Mouse (Mus musculus) ES-E14 (cell line): ENCODE data around the gene Gadd45a. TPM values are rescaled to one million over a fixed set of nuclear protein-coding genes. Genes with fewer than 3 reads are reported as not detected.

Experiments used
- DNase-seq: peaks from one replicate; pipeline ENCODE4 v3.0.0-alpha.2; 2013; ENCODE audit warnings: low read depth, low spot score
- H3K27ac ChIP-seq: 2 replicates; pipeline ENCODE4 v1.5.1; 2012; ENCODE audit warnings: low read depth, mild to moderate bottlenecking, low read length, moderate library complexity, mixed read lengths; ENCODE audit not compliant: poor library complexity, insufficient read depth, severe bottlenecking
- H3K36me3 ChIP-seq: 2 replicates; pipeline ENCODE4 v1.6.1; 2012; ENCODE audit warnings: mild to moderate bottlenecking, low read length, moderate library complexity, mixed read lengths; ENCODE audit not compliant: control insufficient read depth, poor library complexity, insufficient read depth, severe bottlenecking
- H3K4me1 ChIP-seq, 2 experiments: fragments of 150-350 bp in 1 of 2; sonication (generic) in 1 of 2; 2 replicates each; pipeline ENCODE4 v1.6.1; 2012; ENCODE audit warnings: low read length in 2 of 2, mild to moderate bottlenecking in 1 of 2, mixed read lengths in 1 of 2; ENCODE audit not compliant: control insufficient read depth in 2 of 2, insufficient read depth in 2 of 2, poor library complexity in 1 of 2
- H3K4me3 ChIP-seq, 2 experiments: fragments of 150-350 bp in 1 of 2; sonication (generic) in 1 of 2; 2 replicates each; pipeline ENCODE4 v1.5.1; 2012; ENCODE audit warnings: low read length in 2 of 2, low read depth in 1 of 2, mild to moderate bottlenecking in 1 of 2, mixed read lengths in 1 of 2; ENCODE audit not compliant: insufficient read depth in 1 of 2, poor library complexity in 1 of 2, severe bottlenecking in 1 of 2
- H3K9ac ChIP-seq: 2 replicates; pipeline ENCODE4 v1.6.1; 2012; ENCODE audit warnings: low read depth, mild to moderate bottlenecking, low read length, mixed read lengths; ENCODE audit not compliant: poor library complexity, insufficient read depth, severe bottlenecking
- H3K9me3 ChIP-seq: fragments of 150-350 bp; sonication (generic); 2 replicates; pipeline ENCODE4 v1.6.1; 2012; ENCODE audit warnings: low read depth, mild to moderate bottlenecking, low read length; ENCODE audit not compliant: control insufficient read depth, insufficient read depth
- CHD2 ChIP-seq: IDR thresholded peaks from 2 replicates; pipeline ENCODE4 v1.6.1; 2014; ENCODE audit warnings: mild to moderate bottlenecking, low read depth, low read length, inconsistent platforms
- HCFC1 ChIP-seq: IDR thresholded peaks from 2 replicates; pipeline ENCODE4 v1.6.1; 2012; ENCODE audit warnings: low read length, inconsistent platforms, borderline replicate concordance; ENCODE audit not compliant: insufficient read depth
- MAFK ChIP-seq: IDR thresholded peaks from 2 replicates; pipeline ENCODE4 v1.6.1; 2014; ENCODE audit warnings: mild to moderate bottlenecking, low read depth, low read length, inconsistent platforms; ENCODE audit not compliant: insufficient read depth
- ZC3H11A ChIP-seq: IDR thresholded peaks from 2 replicates; pipeline ENCODE4 v1.6.1; 2012; ENCODE audit warnings: low read depth, mild to moderate bottlenecking, inconsistent platforms, low read length, borderline replicate concordance
- ZNF384 ChIP-seq: IDR thresholded peaks from 2 replicates; pipeline ENCODE4 v1.6.1; 2012; ENCODE audit warnings: low read depth, low read length, inconsistent platforms
- in situ Hi-C, 2 experiments: fragments of 600-800 bp; cut with MboI; formaldehyde crosslinking; loops; one replicate each; pipeline ENCODE4 v1.15.1; 2025; ENCODE audit warnings: low sequenced_read_pairs in 2 of 2, inconsistent platforms in 1 of 2; ENCODE audit not compliant: unreplicated experiment in 2 of 2
- total RNA-seq: library from RNA; depleted of rRNA; stranded (reverse); fragments of 300-350 nt; gene quantifications from 2 replicates; pipeline ENCODE4 v1.2.3, GENCODE M21; 2012

Gadd45a gene
- total RNA-seq, 1 experiment = 49.1 TPM

DNA sequence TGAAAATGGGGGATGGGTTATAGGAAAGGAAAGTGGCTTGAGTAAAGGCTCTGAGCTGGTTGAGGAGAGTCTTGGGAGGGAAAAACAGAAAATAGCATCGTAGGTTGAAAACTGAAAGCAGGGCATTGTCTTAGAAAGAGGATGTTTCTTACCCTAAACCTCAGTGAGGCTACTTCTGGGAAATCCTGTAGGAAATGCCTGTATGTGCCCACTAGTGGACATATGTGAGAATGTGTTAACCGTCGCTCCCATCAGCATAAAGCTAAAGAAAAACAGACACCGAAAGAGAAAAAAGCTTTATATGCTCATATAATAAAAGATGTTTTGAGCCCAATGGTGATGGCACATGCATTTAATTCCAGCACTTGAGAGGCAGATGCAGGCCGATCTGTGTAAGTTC is 22.8 kb upstream of the Gadd45a start:
- in situ Hi-C loops = no loop called here
- H3K27ac ChIP-seq = no peak overlapping the region
- no peak overlapping the region for H3K4me3 ChIP-seq
- no peak for DNase-seq
- no peaks in the 10 kb centered on the region for H3K36me3 ChIP-seq
- TF ChIP-seq ZNF384 (no peak), CHD2 (no peak)
- no peak overlapping the region for H3K9ac ChIP-seq
- no peaks in the 10 kb centered on the region; a peak in 1 of 4 replicates for H3K4me1 ChIP-seq
- no peaks in the 10 kb centered on the region for H3K9me3 ChIP-seq

DNA sequence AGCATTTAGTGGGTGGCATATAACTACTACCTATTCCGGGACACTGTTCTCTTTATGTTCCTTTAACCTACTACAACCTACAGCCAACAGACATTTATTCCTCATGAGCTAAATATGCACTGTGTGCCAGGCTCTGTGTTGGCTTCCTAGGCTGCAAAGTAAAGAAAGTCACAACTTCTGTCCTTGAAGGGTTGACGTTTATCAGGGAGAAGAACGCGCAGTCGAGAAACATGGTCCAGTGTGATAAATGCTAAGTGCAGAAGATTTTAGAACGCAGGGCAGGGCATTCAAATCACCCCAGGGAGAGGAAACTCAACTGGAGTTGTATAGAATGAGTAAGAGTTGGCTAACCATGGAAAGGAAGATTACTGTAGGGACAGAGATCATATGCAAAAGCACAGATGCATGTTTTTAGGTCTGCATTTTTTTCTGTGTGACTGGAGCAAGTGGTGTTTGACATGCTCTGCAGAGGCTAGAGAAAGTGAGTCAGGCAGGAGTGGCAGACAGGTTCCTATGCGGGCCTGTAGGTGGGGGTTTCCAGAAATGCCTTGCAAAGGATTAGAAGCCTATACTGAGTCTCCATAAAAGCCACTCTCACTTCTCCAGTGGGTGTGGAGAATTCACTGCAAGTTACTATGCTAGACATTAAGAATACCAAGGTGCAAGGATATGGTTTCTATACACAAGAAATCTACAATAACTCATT is 20.9 kb upstream of the Gadd45a start:
- DNase-seq = no peak
- H3K36me3 ChIP-seq = no peaks in the 10 kb centered on the region
- no peaks in the 10 kb centered on the region; a peak in 1 of 4 replicates for H3K4me1 ChIP-seq
- no peak overlapping the region for H3K4me3 ChIP-seq
- no peak overlapping the region for H3K9ac ChIP-seq
- TF ChIP-seq HCFC1 = no peak
- TF ChIP-seq MAFK = no peak
- no peak for TF ChIP-seq ZNF384
- no peak for TF ChIP-seq ZC3H11A
- TF ChIP-seq CHD2 = no peak
- H3K9me3 ChIP-seq = no peaks in the 10 kb centered on the region
- in situ Hi-C loops = no loop called here
- H3K27ac ChIP-seq = no peak overlapping the region

DNA sequence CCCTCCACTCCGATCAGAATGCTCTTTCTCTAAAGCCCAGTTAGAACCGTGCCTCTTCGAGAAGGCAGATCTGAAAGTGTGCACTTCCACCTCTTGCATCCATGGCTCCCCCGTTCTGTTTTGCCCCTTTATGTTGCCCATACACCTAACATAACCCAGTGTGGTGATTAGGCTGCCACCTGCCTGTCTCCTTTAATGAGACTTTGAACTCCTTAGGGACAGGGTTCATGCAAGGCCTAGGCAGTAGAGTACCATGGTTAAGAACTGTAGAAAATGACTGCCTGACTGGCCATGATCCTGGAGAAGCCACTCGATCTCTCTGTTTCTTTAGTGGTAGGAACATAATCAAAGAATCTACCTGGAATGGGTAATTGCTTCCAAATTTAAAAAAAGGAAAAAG is 20.3 kb upstream of the Gadd45a start:
- no peaks in the 10 kb centered on the region for H3K9me3 ChIP-seq
- TF ChIP-seq CHD2 = no peak
- TF ChIP-seq MAFK = no peak
- TF ChIP-seq ZNF384 = no peak
- TF ChIP-seq HCFC1 = no peak
- no peak for TF ChIP-seq ZC3H11A
- H3K27ac ChIP-seq = no peak overlapping the region
- H3K9ac ChIP-seq = no peak overlapping the region
- H3K4me3 ChIP-seq = no peak overlapping the region
- DNase-seq = no peak
- in situ Hi-C loops = no loop called here
- H3K4me1 ChIP-seq = no peaks in the 10 kb centered on the region; a peak in 1 of 4 replicates
- no peaks in the 10 kb centered on the region for H3K36me3 ChIP-seq

DNA sequence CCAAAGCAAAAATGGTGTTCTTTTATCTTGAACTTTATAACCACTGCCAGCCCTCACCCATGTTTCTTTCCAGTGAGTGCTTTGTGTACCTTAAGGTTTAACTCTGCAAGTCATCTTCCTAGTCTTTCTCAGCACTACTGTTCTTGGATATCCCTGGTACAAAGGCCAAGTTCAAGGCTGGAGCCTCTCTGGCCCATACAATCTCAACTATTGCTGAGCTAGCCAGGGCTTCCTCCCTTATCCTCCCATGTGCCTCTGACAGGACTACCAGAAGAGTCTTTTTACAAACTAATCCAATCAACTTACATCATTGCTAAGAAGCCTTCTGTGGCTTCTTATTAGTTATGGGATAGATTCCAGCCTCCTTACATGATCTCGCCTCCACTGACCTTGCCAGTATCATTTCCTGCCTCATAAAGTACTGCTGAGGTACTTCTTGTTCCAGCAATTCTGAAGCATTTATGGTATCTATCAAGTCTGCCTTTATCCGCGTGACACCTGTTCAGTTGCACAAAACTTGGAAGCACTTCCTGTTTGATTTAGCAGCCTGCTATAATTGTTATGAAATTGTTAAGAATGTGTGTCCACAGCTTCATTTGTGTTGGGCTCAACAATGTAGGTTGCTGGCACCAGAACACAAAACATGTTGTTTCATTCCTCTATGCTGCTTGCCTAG is 19.8 kb upstream of the Gadd45a start:
- in situ Hi-C loops = no loop called here
- H3K27ac ChIP-seq = no peak overlapping the region
- TF ChIP-seq HCFC1 (no peak), ZNF384 (no peak), ZC3H11A (no peak), CHD2 (no peak), MAFK (no peak)
- no peak overlapping the region for H3K4me3 ChIP-seq
- DNase-seq = no peak
- no peaks in the 10 kb centered on the region for H3K9me3 ChIP-seq
- H3K36me3 ChIP-seq = no peaks in the 10 kb centered on the region
- H3K9ac ChIP-seq = no peak overlapping the region
- no peaks in the 10 kb centered on the region; a peak in 1 of 4 replicates for H3K4me1 ChIP-seq
